Mouse (Mus musculus): ENCODE data around the gene Rufy3. TPM values are rescaled to one million over a fixed set of nuclear protein-coding genes. Genes with fewer than 3 reads are reported as not detected.

Gene Rufy3
- polyA plus RNA-seq, 1 experiment: 0.07 TPM

DNA sequence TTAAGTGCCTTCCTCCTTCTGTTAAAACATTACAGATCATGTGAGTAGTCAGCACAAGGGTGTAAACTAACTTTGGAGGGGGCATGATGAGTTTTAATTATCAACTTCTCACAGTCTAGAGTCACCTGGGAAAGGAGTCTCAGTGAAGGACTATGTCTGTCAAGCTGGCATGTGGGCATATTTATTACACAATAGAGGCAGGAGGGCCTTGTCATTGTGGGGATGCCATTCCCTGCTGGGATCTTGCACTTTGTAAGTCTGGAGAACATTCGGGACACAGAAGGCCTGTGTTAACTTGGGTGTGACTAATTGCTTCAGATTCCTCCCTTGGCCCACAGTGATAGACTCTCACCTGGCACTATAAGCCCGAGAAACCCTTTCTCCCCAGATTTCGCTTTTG, 4.7 kb downstream of the Rufy3 start:
- Histone ChIP-seq H3K4me1 (ENCODE audit: control insufficient read depth) (peaks cover 22% of the 10 kb centered on the region), H3K36me3 (ENCODE audit: control insufficient read depth) (no peaks in the 10 kb centered on the region; the same call in 1 of the 2 replicates), H3K4me3 (replicated peaks) (no peak overlapping the region), H3K9me3 (ENCODE audit: control insufficient read depth, low read length) (no peaks in the 10 kb centered on the region), H3K27me3 (ENCODE audit: control insufficient read depth) (peaks cover 32% of the 10 kb centered on the region)
- no peak for TF ChIP-seq TAL1 (IDR thresholded peaks at IDR 0.05; ENCODE audit: low read length)
- no peak for TF ChIP-seq GATA1 (IDR thresholded peaks at IDR 0.05; ENCODE audit: low read length)

DNA sequence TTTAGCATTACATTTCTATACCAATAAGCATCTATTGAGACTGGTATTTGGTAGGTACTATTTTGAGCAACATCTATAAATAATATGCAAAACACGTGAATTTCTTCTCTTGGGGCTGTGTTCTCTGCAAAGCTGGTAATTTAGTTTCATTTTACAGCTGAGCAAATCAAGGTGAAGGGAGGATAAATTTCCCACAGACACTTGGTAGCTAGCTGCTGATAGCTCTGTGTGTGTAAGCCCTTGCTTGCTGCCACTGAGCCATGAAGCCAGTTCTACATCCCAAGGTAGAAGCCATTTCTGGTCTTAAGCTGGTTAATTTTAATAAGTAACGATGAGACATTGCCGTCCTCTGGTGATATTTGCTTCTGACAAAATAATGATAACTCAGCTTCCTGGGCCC, 10.0 kb downstream of the Rufy3 start:
- Histone ChIP-seq H3K4me3 (replicated peaks) (no peak overlapping the region), H3K27me3 (ENCODE audit: control insufficient read depth) (no peaks in the 10 kb centered on the region), H3K36me3 (ENCODE audit: control insufficient read depth) (no peaks in the 10 kb centered on the region; the same call in 1 of the 2 replicates), H3K9me3 (ENCODE audit: control insufficient read depth, low read length) (no peaks in the 10 kb centered on the region), H3K4me1 (ENCODE audit: control insufficient read depth) (no peaks in the 10 kb centered on the region)
- TF ChIP-seq GATA1 (IDR thresholded peaks at IDR 0.05; ENCODE audit: low read length) (no peak), TAL1 (IDR thresholded peaks at IDR 0.05; ENCODE audit: low read length) (no peak)

DNA sequence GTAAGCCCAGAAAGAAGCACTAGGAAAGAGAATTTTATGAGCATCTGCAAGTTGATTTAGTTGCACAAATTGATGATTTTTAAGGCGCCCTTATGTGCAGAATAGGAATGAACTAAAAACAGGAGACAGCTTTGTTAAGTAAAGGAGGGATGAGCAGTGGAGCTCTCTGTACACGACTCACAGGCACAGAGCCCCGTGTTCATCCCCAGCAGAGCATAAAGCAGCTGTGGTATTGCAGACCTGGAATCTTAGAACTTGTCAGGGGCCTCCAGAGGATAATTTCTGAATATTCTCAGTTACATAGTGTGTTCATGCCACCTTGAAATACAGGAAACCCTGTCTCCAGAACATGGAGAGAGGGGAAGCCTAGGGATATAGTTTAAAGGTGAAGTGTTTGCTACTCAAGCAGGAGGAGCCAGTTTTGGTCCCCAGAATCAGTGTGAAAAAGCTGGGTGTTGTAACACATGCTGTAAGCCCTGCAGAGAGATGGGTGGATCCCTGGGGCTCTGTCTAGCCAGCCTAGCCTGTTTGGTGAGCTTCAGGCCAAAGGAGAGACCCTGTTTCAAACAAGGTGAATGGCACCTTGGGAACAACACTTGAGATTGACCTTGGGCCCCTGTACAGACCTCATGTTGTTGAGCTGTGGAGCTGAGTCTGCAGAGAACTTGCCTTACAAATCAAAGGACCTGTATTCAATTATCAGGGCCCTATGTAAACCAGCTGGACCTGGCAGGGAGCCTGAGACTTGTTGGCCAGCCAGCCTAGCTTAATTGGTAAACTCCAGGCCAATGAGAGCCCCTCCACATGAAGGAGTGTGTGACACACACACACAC, 10.9 kb downstream of the Rufy3 start:
- no peaks in the 10 kb centered on the region for H3K36me3 ChIP-seq (ENCODE audit: control insufficient read depth)
- no peaks in the 10 kb centered on the region for H3K9me3 ChIP-seq (ENCODE audit: control insufficient read depth, low read length)
- no peak overlapping the region for H3K4me3 ChIP-seq (replicated peaks)
- no peaks in the 10 kb centered on the region for H3K4me1 ChIP-seq (ENCODE audit: control insufficient read depth)
- H3K27me3 ChIP-seq (ENCODE audit: control insufficient read depth): no peaks in the 10 kb centered on the region
- TF ChIP-seq TAL1 (IDR thresholded peaks at IDR 0.05; ENCODE audit: low read length): no peak
- no peak for TF ChIP-seq GATA1 (IDR thresholded peaks at IDR 0.05; ENCODE audit: low read length)

DNA sequence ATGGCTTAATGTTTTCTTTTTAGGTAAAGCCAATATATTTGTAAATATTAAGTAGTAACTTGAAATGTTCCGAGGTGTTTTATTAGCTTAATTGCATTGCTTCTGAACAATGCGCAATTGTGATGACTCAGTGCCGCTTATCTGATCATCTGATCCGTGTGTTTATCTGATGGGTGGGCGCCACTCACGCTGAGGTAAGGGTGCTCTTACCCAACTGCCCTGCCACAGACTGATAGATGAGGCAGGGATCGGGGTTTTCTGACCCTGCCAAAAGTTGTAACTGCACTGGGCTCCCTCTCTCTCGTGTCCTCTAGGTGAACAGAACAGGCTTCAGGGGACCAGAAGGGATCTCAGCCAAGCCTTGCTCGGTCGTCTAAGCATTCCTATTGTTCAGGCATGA, 15.8 kb downstream of the Rufy3 start:
- H3K4me3 ChIP-seq (replicated peaks): no peak overlapping the region
- TF ChIP-seq TAL1 (IDR thresholded peaks at IDR 0.05; ENCODE audit: low read length) (no peak), GATA1 (IDR thresholded peaks at IDR 0.05; ENCODE audit: low read length) (no peak)
- no peaks in the 10 kb centered on the region for H3K4me1 ChIP-seq (ENCODE audit: control insufficient read depth)
- H3K27me3 ChIP-seq (ENCODE audit: control insufficient read depth): no peaks in the 10 kb centered on the region
- H3K36me3 ChIP-seq (ENCODE audit: control insufficient read depth): no peaks in the 10 kb centered on the region
- H3K9me3 ChIP-seq (ENCODE audit: control insufficient read depth, low read length): no peaks in the 10 kb centered on the region

DNA sequence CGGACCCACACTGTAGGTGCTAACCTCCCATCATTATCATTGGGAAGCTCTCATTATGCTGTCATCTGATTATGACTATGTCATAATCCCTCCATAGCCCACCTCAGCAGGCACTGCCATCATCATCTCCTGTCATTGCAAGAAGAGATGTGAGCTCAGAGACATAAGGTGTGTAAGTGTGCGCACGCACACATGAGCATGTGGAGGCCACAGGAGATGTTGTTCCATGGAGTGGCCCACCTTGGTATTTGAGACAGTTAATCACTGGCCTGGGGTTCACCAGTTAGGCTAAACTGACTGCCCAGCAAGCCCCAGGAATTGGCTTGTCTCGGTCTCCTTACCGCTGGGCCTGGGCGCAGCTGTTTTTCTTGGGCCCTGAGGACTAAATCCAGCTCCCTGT, 16.5 kb downstream of the Rufy3 start:
- H3K4me1 ChIP-seq (ENCODE audit: control insufficient read depth): no peaks in the 10 kb centered on the region; the same call in 1 of the 2 replicates
- H3K27me3 ChIP-seq (ENCODE audit: control insufficient read depth): no peaks in the 10 kb centered on the region
- no peaks in the 10 kb centered on the region for H3K9me3 ChIP-seq (ENCODE audit: control insufficient read depth, low read length)
- TF ChIP-seq TAL1 (IDR thresholded peaks at IDR 0.05; ENCODE audit: low read length): no peak
- TF ChIP-seq GATA1 (IDR thresholded peaks at IDR 0.05; ENCODE audit: low read length): no peak
- H3K4me3 ChIP-seq (replicated peaks): no peak overlapping the region
- H3K36me3 ChIP-seq (ENCODE audit: control insufficient read depth): no peaks in the 10 kb centered on the region

DNA sequence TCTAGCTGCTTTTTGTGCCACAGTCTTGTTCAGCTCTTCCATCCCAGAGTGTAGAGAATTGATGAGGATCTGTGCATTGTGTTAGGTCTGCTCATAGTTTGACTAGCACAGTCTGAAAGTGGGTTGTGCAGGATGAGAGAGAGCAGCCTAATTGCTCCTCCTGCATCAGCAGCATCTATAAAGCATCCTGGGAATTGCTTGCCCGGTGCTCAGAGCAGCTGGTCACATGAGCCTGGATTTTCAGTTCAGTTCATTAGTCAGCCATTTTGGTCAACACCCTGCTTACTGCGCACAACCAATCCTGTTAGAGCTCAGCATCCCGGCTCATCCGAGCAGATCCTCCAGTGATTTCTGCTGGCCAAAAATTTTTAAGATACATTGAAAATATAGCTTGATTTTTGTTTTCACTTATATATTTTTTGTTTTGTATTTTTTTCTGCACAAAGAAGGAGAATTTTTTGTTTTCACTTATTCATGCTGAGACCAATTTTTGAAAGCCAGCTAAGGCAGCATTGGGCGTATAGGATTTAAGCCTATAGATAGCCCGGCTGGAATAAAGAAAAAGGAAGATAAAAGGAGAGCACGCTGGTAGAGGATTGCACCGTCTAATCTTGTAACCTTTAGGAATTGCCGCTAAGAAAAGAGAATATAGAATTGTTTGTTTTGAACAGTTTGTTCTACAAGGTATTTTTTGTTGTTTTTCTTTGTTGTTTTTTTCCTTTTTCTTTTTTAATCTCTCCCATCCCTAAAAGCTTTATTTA, 18.6 kb downstream of the Rufy3 start:
- Histone ChIP-seq H3K9me3 (ENCODE audit: control insufficient read depth, low read length) (no peaks in the 10 kb centered on the region), H3K4me3 (replicated peaks) (no peak overlapping the region)
- TF ChIP-seq GATA1 (IDR thresholded peaks at IDR 0.05; ENCODE audit: low read length): no peak
- TF ChIP-seq TAL1 (IDR thresholded peaks at IDR 0.05; ENCODE audit: low read length): no peak

DNA sequence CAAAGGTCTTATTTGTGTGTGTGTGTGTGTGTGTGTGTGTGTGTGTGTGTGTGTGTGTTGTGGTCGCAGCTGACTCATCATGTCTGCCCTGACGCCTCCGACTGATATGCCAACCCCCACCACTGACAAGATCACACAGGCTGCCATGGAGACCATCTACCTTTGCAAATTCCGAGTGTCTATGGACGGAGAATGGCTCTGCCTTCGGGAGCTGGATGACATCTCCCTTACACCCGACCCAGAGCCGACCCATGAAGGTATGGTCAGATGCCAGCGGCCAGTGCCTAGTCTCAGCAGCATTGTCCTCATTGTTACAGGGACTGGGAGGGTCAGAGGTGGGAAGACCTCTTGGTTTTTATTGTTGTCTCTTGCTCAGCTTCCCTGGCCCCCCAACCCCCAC, 19.2 kb downstream of the Rufy3 start:
- H3K36me3 ChIP-seq (ENCODE audit: control insufficient read depth): no peaks in the 10 kb centered on the region
- no peaks in the 10 kb centered on the region for H3K9me3 ChIP-seq (ENCODE audit: control insufficient read depth, low read length)
- no peaks in the 10 kb centered on the region; the same call in 1 of the 2 replicates for H3K4me1 ChIP-seq (ENCODE audit: control insufficient read depth)
- no peak overlapping the region for H3K4me3 ChIP-seq (replicated peaks)
- no peaks in the 10 kb centered on the region for H3K27me3 ChIP-seq (ENCODE audit: control insufficient read depth)
- TF ChIP-seq GATA1 (IDR thresholded peaks at IDR 0.05; ENCODE audit: low read length) (no peak), TAL1 (IDR thresholded peaks at IDR 0.05; ENCODE audit: low read length) (no peak)

More for the DNA sequence above, 18.6 kb downstream of the Rufy3 start:
- H3K36me3 ChIP-seq (ENCODE audit: control insufficient read depth): no peaks in the 10 kb centered on the region
- no peaks in the 10 kb centered on the region; the same call in 1 of the 2 replicates for H3K4me1 ChIP-seq (ENCODE audit: control insufficient read depth)
- no peaks in the 10 kb centered on the region for H3K27me3 ChIP-seq (ENCODE audit: control insufficient read depth)

DNA sequence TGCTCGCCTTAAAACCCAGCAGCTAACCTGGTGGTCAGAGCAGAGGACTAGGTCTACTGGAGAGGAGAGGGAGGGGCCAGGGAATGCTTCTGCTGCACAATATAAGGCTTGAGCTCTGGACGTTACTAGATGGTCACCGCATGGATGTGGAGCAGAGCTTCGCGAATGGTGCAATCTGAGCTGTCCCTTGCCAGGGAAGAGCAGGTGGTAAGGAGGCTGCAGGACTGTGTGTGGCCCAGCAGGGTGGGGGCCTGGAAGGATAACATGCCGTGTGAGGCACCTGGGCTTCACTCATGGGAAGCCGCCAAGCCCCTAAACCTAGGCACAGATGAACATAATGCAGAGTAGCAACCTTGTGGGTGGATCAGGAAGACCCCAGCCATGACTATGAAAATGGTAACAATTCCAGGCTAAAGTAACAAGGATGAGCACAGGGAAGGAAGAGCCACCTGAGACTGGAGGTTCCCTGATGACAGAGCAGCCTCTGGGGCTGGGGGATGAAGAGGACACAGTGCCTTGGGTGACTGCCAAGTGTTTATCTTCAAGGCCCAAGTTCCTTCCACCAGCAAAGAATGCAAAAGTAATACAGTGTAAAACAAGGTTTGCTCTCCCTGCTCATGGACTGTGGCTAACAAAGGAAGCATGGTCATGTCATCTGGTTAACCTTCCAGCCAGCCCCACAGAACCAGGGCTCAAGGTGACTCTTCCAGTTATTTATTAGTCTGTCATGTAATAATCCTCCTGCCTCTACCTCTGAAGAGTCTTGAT, 21.8 kb downstream of the Rufy3 start:
- Histone ChIP-seq H3K4me3 (replicated peaks) (no peak overlapping the region), H3K9me3 (ENCODE audit: control insufficient read depth, low read length) (no peaks in the 10 kb centered on the region), H3K4me1 (ENCODE audit: control insufficient read depth) (no peaks in the 10 kb centered on the region; the same call in 1 of the 2 replicates), H3K27me3 (ENCODE audit: control insufficient read depth) (no peaks in the 10 kb centered on the region), H3K36me3 (ENCODE audit: control insufficient read depth) (no peaks in the 10 kb centered on the region)
- TF ChIP-seq GATA1 (IDR thresholded peaks at IDR 0.05; ENCODE audit: low read length) (no peak), TAL1 (IDR thresholded peaks at IDR 0.05; ENCODE audit: low read length) (no peak)

Data from erythroblast, embryonic 14.5 days (primary cell).